Mouse (Mus musculus) macrophage (primary cell): Measurements from ENCODE around the gene Wdr25. TPM values are rescaled to one million over a fixed set of nuclear protein-coding genes. Genes with fewer than 3 reads are reported as not detected.

Experiments used
- H3K27ac ChIP-seq: fragments of 350-480 bp; formaldehyde crosslinking; 2 replicates; pipeline ENCODE4 v1.9.0; 2021
- H3K36me3 ChIP-seq: fragments of 350-480 bp; formaldehyde crosslinking; 2 replicates; pipeline ENCODE4 v1.9.0; 2021; ENCODE audit errors: inconsistent target
- H3K4me3 ChIP-seq: fragments of 350-480 bp; formaldehyde crosslinking; 2 replicates; pipeline ENCODE4 v1.9.0; 2021; ENCODE audit errors: inconsistent target
- H3K79me2 ChIP-seq: fragments of 350-480 bp; formaldehyde crosslinking; 2 replicates; pipeline ENCODE4 v1.9.0; 2021; ENCODE audit errors: inconsistent target
- WGBS: methylation state at CpG from one replicate; pipeline ENCODE4 v1.1.7; 2026; ENCODE audit warnings: inconsistent platforms; ENCODE audit not compliant: missing documents; 5-methylcytosine and 5-hydroxymethylcytosine counted together
- polyA plus RNA-seq: library from polyadenylated mRNA; stranded (reverse); fragments of 250-400 nt; gene quantifications from 3 replicates; pipeline ENCODE4 v1.2.4, GENCODE M21; 2018; ENCODE audit warnings: inconsistent platforms

Wdr25 gene
- polyA plus RNA-seq, 1 experiment from 2014 or later, result 11.7 TPM

DNA sequence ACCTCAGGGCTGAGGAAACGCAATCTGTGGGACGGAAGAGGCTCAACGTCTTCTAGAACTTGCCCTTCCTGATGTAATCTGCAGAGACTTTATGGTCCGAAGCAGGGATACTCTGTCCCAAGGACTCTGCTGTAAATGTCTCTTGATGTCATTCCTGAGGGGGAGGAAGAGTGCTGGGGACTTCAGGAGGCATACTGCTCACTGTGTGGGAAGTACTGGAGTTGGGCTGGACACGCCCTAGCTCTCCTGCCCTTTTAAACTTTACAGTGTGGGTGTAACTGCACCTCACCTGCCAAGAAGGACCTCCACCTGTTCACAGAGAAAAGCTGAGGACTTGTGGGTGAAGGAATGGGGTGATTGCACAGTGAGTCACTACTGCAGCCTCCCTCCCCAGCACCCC is 12.8 kb upstream of the Wdr25 start:
- H3K36me3 ChIP-seq, result peaks cover 85% of the 10 kb centered on the region
- no peaks in the 10 kb centered on the region; the same call in 1 of the 2 replicates for H3K79me2 ChIP-seq
- no peak overlapping the region for H3K27ac ChIP-seq
- H3K4me3 ChIP-seq, result no peak overlapping the region
- WGBS, result 87% methylated on average over 5 of the region's 5 CpGs

DNA sequence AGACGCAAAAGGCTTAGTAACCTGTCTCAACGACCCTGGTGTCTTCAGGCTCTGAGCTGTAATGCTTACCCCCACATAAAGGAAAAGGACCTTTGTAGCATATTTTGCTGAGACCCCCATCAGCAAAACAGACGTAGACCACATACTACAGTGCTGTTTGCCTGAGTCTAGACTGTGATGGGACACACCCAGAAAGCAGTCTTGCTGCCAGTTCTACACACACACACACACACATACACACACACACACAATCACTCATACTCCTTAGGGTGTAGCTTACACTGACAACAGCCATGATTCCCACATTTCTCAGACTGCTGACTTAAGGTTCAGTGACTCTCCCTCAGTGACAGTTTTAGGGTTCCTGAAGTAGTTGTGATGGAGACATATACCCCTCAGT is 12.2 kb upstream of the Wdr25 start:
- Histone ChIP-seq H3K27ac (no peak overlapping the region), H3K4me3 (no peak overlapping the region), H3K79me2 (no peaks in the 10 kb centered on the region; the same call in 1 of the 2 replicates), H3K36me3 (peaks cover 85% of the 10 kb centered on the region)
- 94% methylated on average over 3 of the region's 3 CpGs for WGBS

DNA sequence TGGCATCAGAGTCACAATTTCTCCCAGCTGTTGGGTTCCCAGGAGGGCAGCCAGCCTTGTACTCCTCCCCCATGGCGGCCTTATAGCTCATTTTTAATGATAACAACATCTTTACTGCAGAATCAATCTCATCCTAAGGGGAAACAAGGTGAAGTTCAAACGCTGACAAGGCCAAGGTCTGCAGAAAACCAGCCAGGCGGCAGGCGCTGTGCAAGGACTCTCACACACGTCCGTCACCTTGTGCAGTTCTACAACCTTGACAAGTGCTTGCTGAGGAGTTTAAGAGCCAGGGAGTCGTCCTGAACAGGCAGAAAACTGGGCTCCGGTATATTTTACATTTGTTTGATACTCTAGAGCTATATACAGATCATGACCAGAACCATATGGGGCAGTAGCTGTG is 10.7 kb upstream of the Wdr25 start:
- H3K36me3 ChIP-seq, result peaks cover 94% of the 10 kb centered on the region
- WGBS, result 92% methylated on average over 8 of the region's 8 CpGs
- no peak overlapping the region for H3K27ac ChIP-seq
- no peak overlapping the region for H3K4me3 ChIP-seq
- no peaks in the 10 kb centered on the region; the same call in 1 of the 2 replicates for H3K79me2 ChIP-seq

DNA sequence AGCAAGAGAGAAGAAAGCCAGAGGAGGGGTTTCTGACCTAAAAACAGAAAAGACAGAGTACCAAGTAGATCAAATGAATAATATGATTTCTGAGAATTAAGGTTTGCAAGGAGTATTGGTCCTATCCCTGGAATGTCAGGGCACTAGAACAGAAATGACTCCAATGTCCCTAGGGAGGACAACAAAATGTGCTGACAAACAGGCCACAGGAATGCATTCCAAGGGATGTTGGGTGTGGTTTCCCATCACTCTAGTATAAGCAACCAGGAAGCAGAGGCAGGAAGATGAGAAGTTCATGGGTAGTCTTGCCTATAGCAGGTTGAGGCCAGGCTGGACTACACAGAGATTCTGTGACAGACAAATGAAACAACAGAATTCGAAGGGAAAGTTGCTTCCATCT is 7.5 kb upstream of the Wdr25 start:
- 92% methylated on average over 1 of the region's 1 CpGs for WGBS
- Histone ChIP-seq H3K27ac (no peak overlapping the region), H3K79me2 (peaks cover 18% of the 10 kb centered on the region), H3K36me3 (peaks cover 79% of the 10 kb centered on the region), H3K4me3 (no peak overlapping the region)

DNA sequence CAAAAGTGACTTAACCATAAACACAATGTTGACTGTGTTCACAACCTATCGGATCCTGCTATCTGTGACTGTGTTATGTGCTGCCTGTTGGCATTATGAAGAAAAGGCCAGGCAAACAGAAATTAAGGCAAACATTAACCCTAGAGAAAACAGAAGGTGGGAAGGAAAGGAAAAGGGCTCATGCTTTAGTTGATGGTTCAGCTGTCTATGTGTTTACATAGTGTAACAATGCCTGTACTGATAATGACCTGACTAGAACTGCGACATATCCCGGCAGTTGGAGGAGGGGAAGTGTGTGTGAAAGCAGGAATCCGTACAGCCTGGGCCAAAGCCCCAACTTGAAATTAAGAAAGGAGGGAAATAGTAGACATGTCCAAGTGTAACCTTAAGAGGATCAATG is 6.4 kb upstream of the Wdr25 start:
- peaks cover 30% of the 10 kb centered on the region for H3K79me2 ChIP-seq
- peaks cover 68% of the 10 kb centered on the region for H3K36me3 ChIP-seq
- no peak overlapping the region for H3K4me3 ChIP-seq
- no peak overlapping the region for H3K27ac ChIP-seq
- 95% methylated on average over 4 of the region's 4 CpGs for WGBS

DNA sequence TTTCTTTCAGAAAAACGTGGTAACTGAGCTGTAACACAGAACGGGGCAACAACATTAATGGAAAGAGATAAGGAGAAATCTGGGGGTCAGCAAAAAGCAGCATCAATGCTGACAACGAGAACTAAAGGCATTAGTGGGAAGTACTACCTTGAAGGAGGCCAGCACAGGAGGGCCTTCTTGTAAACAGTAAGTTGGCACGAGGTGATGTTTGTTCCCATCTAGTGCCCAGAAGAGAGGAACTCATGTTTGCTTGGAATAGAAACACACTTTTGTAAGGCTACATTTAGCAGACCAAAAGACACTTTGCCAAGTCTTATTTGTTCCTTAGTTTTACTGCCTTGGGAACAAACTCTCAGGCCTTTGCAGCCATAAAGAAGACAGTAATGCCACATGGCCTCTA is 4.8 kb upstream of the Wdr25 start:
- H3K27ac ChIP-seq, result no peak overlapping the region
- WGBS, result 89% methylated on average over 4 of the region's 4 CpGs
- peaks cover 43% of the 10 kb centered on the region for H3K79me2 ChIP-seq
- H3K4me3 ChIP-seq, result no peak overlapping the region
- peaks cover 52% of the 10 kb centered on the region for H3K36me3 ChIP-seq

DNA sequence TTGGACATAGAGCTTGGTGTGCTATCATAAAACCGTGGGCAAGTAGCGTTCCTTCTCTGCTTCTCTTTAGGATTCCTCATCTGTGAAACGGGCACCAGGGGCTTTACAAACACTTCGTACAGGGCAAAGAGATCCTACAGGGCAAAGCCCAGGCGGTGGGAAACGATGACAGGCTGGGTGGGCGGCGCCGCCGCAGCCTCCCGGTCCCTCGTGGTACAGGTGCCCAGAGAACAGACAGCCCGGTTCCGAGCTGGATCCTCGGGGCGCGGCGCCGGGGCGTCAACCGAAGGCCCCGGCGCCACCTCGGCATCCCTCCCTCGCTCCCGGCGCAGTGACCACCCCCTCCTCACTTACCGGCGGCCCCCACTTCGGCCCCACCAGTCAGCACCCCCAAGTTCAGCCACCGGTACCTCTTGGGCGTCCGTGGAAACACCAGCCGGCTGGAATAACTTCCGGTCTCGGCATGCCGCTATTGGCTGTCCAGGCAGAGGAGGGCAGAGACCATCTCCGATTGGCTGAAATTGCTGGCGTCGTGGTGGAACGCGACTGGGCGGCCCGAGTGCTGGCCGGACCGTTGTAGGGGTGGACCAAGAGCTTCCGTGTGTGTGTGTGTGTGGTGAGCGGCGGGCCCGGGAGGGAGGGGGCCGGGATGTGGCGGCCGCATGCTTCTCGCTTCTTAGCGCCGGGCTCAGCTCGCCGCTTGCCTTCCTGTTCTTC is 442 bp downstream of the Wdr25 start, which contains the start of gene Wars:
Gene Wars, minus strand, starts transcription at position 460 of the 717 bp plus-strand sequence.
- H3K27ac ChIP-seq, result peak within 1 kb of the TSS; percentile 55
- H3K4me3 ChIP-seq, result peak within 1 kb of the TSS; percentile 84
- H3K36me3 ChIP-seq, result peaks cover 18% of the 10 kb centered on the region; the same call in 1 of the 2 replicates
- WGBS, result 0% methylated on average over 58 of the region's 58 CpGs
- peaks cover 43% of the 10 kb centered on the region for H3K79me2 ChIP-seq

DNA sequence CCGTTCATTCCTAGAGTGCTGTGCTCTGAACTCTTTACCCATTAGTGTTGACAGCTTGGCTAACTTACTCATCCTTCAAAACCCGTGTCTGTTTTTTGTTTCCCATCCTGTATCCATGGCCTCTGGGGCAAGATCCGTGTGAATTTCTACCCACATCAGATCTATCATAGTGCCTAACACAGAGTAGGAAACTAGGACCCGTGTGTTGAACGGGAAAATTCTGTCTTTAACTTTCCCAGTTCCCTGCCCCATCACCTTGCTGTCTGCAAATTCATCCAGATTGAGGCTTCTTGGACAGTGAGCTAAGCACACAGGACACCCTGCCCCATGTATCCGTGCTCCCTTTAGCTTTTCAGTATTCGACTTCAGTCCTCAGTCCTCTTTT is 993 bp downstream of the Wdr25 start:
- 1% methylated on average over 5 of the region's 7 CpGs for WGBS
- Histone ChIP-seq H3K36me3 (peaks cover 18% of the 10 kb centered on the region; the same call in 1 of the 2 replicates), H3K79me2 (peaks cover 39% of the 10 kb centered on the region), H3K27ac (peak overlapping the region; percentile 38), H3K4me3 (peak overlapping the region; percentile 84)

DNA sequence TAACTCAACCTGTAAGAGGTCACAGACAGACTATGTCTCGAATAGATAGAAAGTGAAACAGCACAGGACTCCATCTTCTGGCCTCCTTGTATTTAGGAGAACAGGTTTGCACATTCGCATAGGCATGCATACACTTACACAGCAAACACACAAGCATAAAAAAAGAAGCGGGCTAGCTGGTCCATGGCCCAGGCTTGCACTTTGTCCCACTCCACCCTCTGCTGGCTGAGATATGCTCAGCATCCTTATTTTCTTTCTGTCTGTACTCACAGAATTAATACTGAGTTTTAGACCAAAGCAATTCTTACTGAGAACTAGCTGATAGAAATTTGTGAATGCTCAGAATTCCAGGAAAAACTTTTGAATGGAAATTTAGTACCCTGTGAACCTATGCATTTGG is 2.6 kb downstream of the Wdr25 start:
- Histone ChIP-seq H3K4me3 (no peak overlapping the region), H3K36me3 (0 out of 2 replicates have a peak, but pooled peaks cover 10% of the 10 kb centered on the region), H3K79me2 (peaks cover 23% of the 10 kb centered on the region), H3K27ac (no peak overlapping the region)
- 45% methylated on average over 2 of the region's 3 CpGs for WGBS

DNA sequence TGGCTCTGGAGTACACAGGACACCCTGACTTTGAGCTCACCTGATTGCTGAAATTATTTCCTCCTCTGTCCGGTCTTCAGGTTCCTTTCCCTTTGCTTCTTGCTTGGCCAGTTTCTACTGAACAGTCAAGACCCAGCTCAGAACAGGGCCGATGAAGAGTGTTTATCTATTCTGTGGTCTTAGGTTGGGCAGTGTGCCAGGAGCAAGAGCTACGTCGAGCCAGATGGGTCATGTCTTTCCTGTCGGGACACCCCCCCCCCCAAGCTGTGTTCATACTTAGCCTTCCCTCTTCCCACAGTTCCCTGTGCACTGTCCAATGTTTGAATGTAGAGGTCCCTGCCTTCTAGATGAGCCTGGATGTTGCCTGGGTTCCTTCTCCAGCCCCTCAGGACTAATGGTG is 7.9 kb downstream of the Wdr25 start:
- no peak overlapping the region for H3K4me3 ChIP-seq
- H3K79me2 ChIP-seq, result no peaks in the 10 kb centered on the region
- H3K36me3 ChIP-seq, result 0 out of 2 replicates have a peak, but pooled peaks cover 10% of the 10 kb centered on the region
- H3K27ac ChIP-seq, result no peak overlapping the region
- WGBS, result 65% methylated on average over 5 of the region's 5 CpGs

DNA sequence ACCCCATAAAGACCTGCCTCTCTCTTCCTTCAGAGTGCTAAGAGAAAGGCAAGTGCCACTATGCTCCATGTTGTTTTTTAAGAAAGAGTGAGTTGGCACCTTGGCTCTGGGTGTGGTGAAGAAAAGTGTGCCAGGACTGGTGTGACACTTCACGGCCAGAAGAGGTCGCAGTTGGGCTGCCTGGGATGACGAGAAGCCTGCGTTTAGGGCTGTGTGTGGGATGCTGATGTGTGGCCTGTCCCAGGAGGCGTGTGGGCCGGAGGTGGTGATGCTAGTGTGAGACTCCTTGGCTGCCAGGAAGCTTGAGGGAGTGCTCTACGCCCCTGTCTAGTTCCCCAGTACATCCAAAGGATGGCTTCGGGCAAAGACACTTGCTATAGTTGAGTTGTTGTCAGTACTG is 9.5 kb downstream of the Wdr25 start:
- H3K4me3 ChIP-seq, result no peak overlapping the region
- 27% methylated on average over 8 of the region's 8 CpGs for WGBS
- H3K36me3 ChIP-seq, result 0 out of 2 replicates have a peak, but pooled peaks cover 8% of the 10 kb centered on the region
- no peak overlapping the region for H3K27ac ChIP-seq
- H3K79me2 ChIP-seq, result no peaks in the 10 kb centered on the region

DNA sequence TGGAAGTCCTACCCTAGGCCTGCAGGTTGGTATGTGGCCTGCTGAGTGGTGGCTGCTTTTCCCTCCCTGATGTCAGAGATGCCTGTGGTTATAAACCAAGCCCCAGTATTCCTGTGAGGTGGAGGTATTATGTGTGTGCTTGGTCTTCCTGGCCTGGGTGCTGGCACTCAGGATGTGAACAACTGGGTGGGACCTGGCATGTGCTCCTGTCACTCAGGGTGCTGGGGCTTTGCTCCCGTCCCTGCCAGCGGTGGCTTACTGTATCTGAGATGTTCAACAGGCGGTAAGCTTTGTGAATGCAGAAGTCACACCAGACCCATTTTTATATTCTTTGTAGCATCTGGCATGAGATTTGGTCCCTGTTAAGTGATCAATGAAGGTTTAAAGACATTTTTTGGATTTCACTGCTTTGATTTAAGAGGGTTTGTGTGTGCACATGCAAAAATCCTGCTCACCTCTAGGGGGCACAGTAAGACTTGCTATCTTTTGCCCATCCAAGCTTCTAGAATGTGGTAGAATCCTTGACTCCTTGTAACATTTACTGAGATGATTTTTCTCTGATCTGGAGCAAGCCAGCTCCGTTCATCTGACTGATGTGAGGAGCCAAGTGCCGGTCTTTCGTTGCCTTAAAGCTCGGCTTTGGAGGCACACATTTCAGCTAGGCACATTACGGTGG is 10.3 kb downstream of the Wdr25 start:
- 0 out of 2 replicates have a peak, but pooled peaks cover under 1% of the 10 kb centered on the region for H3K36me3 ChIP-seq
- 98% methylated on average over 8 of the region's 8 CpGs for WGBS
- H3K27ac ChIP-seq, result no peak overlapping the region
- no peak overlapping the region for H3K4me3 ChIP-seq
- H3K79me2 ChIP-seq, result no peaks in the 10 kb centered on the region

DNA sequence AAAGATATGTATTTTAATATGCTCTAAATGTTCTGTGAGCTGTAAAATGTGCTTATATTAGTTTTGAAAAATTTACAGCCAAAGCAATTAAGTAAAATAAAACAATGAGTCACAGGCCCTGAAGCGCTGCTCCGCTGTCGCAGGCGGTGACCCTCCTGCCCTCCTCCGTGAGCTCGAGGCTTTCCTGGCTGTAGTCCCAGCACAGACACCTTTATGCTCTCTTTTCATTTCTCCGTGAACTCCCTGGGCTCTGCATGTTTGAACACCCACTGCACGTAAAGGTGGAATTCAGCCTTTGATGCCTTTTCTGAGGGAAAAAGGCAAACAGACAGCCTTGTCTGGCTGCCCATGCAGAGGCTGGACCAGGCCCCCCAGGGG is 10.8 kb downstream of the Wdr25 start:
- H3K27ac ChIP-seq, result no peak overlapping the region
- H3K79me2 ChIP-seq, result no peaks in the 10 kb centered on the region
- 95% methylated on average over 8 of the region's 8 CpGs for whole genome bisulfite sequencing
- no peaks in the 10 kb centered on the region for H3K36me3 ChIP-seq
- H3K4me3 ChIP-seq, result no peak overlapping the region

DNA sequence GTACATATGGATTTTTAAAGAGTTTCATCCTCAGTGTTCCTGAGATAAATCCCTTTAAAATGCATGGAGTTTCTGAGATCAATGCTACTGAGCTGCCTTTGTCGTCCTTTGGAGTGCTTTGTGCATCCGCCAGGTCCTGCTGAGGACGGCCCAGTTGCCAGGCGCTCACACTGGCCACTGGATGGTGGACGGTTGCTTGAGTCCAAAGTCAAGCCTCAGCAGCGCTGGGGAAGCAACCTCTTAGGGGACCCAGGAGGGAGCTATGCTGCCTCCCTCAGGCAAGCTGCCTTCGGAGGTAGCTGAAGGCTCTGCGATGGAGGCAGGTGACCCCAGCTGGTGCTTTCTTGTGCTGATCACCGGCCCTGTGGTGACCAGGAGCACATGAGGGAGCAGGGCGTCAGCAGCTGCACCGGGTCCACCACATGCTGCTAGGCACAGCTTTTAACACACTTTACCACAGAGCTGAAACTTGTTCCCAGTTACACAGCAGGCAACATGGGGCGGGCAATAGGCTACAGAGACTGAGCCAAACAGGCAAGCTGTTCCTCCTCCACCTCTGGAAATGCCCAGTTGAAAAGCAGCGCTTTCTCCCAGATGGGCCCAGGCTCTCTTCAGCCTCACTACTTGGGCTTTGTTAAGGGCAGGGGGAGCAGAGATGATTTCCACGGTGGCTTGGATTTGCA is 12.3 kb downstream of the Wdr25 start:
- H3K36me3 ChIP-seq, result no peaks in the 10 kb centered on the region
- 92% methylated on average over 14 of the region's 14 CpGs for WGBS
- H3K27ac ChIP-seq, result no peak overlapping the region
- no peak overlapping the region for H3K4me3 ChIP-seq
- H3K79me2 ChIP-seq, result no peaks in the 10 kb centered on the region

DNA sequence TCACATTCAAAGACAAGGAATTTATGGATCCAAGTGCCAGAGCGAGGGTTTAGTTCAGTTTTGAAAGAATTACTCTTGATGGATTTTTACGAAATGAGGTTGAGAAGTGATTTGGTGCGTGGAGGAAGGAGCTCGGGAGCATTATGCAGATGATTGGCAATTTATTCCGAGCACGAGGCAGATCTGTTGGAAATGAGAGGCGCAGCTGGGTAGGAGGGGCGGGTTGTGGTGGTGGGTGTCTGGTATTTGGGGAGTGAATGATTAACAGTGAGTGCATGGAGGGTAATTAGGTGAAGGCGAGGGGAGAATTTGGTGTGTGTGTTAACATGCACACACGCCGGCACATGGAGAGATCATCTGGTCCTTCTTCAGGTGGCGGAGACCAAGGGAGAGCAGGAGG is 13.0 kb downstream of the Wdr25 start:
- H3K79me2 ChIP-seq, result no peaks in the 10 kb centered on the region
- no peak overlapping the region for H3K27ac ChIP-seq
- no peaks in the 10 kb centered on the region for H3K36me3 ChIP-seq
- 95% methylated on average over 12 of the region's 12 CpGs for WGBS
- H3K4me3 ChIP-seq, result no peak overlapping the region
